Mouse (Mus musculus) neural tube, embryonic 10.5 days (tissue): ENCODE measurements around the gene Txlnb.
"Not testable (repeated sequence)": the region's sequence is repeated elsewhere in the genome, so short reads cannot be mapped to it uniquely, and the experiment has no call there.

Experiments
- DNase-seq: peaks from one replicate; pipeline ENCODE4 v3.0.0-alpha.2; 2017; ENCODE audit warnings: low spot score; ENCODE audit errors: extremely low spot score

Gene Txlnb

DNA sequence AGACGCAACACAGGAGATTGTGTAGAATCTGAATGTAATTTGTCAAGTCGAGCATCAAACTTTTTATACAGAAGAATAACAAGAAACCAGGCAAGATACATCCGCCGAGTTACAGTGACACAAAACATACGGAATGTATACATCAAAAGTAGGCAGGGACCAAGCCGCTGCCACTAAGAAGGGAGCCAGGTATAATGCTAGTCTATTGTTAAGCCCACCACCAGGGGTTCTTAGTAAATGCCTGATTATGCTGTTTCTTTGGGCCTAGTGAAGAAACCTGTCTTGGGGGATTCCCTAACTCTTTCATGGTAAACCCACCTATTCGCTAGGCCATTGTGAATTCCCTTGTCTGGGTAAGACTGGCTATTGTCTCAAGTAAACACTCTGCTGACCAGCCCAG is 24.4 kb downstream of the Txlnb start:
- not testable (repeated sequence) for DNase-seq

DNA sequence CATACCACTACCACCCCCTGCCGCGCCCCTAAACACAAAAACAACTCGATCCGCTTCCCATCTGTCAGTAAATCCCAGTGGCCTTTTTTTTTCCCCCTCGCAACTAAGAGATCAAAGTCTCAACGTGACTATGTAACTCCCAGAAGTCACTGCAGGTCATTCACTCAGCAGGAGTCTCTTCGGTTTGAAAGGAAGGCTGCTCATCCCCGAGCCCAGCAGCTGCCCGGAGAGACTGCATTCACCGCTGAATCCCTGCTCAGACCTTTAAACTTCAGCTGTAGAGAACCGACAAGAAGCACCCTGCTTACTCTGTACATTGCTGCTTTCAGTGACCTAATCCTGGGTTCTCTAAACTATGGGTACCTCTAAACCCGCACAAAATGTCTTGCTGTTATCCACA is 31.4 kb downstream of the Txlnb start:
- DNase-seq = peak; percentile 50

DNA sequence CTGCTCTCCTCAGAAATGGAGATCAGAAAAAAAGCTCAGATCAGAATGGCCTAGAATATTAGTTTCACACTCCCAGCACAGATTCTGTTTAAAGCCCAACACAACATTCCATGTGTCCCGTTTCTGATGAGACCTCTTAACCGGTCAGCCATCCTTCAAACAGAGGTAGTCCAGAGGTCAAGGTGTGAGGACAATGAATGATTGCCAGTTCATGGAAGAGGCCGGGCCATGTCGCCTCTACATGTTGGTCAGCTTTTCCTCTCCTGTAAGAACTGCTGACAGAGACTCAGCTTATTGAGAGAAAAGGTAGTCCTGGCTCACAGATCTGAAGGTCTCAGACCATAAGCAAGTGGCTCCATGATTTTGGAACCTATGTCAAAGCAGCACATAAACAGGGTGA is 33.2 kb downstream of the Txlnb start:
- DNase-seq = no peak

DNA sequence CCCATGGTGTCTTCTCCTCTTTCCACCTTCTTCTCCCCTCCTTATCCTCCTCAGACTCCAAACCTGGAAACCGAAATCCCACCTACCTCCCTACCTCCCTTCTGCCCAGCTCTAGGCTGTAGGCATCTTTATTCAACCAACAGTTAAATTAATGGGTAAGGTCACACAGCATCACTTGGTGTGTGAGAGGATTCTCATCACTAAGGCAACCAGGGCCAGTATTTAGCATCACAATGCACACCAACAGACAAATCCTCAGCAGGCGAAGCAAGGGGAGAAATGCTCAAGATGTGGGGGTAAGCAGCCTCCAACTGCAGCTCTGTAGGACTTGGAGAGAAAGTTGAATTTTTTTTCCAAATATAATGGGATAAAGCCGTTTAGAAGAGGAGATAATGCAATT is 35.0 kb downstream of the Txlnb start:
- no peak for DNase-seq

DNA sequence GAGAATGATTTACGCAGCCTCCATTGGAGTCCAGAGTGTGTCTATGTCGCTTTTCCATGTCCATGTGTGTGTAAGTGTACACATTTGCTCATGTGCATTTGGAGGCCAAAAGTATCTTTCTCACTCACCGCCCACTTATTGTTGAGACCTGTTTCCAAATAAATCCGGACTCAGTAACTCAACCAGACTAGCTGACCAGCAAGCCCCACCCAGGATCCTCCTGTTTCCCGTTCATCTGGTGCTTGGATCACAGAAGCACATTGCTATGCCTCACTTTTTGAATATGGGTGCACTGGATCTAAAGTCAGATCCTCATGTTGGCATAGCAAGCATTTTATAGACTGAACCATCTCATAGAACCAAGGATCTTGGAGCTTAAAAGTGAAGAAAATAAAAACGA is 39.0 kb downstream of the Txlnb start:
- no peak for DNase-seq

DNA sequence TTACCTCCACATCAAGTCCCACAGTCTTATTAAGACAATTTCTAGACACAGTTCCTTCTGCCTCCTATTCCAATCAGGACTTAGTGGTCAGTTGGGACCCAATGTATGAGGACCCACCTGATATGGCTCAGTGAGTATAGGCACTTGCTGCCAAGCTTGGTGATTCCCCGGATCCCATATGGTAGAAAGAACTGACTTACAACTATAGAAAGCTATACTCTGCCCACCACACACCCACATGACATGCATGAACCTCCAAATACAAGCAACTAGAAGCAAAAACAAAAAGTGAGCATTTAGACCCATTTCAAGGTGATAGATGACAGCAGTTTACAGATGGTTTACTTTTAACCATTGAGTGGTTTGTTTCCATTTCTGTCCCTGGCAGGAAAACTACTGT is 40.2 kb downstream of the Txlnb start:
- no peak for DNase-seq

DNA sequence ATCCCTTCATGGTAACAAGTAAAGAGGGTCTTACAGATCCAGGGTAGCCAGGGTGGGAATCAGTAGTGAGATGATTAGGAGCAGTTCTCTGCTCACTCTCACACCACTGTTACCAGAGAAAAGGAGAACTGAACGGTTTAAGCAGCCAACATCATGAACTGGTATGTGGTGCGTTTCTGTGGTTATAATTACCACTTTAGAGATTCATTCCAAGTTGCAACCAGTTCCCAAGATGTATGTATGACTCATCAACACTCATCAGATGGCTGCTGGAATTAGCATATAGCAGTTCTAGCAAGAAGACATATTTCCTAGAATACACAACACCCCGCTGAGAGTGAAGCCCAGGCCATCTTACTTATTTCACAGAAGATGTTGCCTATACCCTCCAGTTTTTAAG is 46.0 kb downstream of the Txlnb start:
- DNase-seq = no peak

DNA sequence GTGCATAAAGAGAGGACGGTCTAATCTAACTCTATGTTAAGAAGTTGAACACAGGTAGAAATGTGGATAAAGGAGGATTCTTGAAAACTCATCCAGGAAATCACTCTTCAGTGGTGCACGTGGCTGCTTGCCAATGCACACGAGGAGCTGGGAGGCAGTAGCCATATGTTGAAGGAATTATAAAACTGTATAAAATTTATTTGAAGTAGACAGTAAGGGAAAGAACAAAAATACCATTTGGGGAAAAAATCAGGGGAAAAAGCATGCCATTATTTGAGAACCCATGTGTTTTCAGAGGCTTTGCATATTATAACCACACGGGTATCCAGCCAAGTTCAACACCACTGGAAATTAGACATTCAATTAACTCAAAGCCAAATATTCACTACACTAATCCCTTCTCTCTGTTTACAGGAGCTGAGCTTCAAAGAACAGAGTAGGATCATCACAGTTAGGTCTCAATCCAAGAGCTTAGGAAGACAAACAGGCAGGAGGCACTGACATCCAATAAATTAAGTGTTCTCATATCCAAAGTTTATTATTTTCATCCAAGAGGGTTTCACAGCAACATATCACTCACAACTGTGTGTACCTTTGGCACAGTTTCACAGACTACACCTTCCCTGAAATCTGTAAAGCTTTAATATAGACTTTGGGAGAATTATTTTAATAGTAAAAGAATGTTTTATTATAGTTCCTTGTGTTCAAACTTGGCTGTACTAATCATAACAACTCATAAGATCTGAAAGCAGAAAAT is 48.9 kb downstream of the Txlnb start:
- no peak for DNase-seq

DNA sequence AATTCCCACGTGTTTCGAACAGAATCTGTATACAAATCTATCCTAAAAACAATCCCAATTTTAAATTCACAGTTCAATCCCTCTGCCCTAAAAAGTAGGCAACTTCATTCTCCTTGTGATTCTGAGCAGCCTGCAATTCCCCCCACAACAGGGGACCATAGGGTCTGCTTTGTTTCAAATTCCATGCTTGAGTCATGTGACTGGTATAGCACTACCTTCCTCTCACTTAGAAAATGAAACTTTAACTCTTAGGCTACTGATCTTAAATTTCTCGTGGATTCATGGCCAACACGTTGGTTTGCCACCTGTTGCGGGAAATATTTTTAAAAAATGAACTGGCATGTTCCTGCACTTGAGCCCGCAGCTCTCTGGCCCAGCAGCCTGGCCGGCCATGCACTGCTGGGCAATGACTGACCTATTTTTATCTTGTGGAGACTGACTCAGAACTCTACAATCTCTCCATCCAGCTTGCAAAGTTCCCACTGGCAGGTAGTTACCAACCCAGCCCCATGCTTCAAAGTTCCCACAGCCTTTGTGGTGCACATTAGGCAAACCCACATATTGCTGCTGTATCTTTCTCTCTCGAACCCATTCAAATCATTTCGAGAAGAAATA is 61.7 kb downstream of the Txlnb start:
- no peak for DNase-seq

DNA sequence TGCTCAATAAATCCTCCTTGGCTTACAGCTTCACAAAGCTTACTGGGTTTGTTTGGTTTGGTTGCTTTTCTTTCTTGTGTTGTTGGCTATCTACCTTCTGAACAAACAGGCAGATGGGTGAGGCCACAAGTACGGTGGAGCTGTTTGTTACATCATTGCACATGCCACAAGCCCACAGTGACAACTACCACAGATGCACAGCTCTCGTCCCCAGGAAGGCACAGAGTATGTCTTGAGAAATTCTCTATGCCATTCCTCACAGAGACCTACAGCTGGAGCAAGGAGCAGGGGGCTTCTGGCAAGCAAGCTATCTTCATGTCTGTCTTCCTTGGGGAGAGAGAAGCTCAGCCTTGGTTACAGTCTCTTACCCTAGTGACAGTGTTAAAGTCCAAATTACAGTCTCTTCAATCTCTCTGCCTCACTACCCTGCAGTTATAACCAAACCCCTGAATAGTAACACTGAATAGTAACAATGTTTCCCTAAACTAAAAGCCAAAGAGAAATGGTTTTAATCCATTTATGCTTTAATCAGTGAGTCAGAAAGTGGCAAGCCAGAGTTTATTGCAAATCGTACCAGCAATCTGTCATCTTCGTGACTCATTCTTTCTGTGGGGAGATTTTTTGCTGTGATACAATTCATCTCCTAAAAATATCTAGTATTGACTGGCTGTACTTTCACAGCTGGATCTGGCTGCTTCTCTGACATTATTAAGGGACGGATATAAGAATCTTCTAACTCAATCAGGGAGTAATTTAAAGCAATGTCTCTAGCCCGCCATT is 64.9 kb downstream of the Txlnb start:
- no peak for DNase-seq

DNA sequence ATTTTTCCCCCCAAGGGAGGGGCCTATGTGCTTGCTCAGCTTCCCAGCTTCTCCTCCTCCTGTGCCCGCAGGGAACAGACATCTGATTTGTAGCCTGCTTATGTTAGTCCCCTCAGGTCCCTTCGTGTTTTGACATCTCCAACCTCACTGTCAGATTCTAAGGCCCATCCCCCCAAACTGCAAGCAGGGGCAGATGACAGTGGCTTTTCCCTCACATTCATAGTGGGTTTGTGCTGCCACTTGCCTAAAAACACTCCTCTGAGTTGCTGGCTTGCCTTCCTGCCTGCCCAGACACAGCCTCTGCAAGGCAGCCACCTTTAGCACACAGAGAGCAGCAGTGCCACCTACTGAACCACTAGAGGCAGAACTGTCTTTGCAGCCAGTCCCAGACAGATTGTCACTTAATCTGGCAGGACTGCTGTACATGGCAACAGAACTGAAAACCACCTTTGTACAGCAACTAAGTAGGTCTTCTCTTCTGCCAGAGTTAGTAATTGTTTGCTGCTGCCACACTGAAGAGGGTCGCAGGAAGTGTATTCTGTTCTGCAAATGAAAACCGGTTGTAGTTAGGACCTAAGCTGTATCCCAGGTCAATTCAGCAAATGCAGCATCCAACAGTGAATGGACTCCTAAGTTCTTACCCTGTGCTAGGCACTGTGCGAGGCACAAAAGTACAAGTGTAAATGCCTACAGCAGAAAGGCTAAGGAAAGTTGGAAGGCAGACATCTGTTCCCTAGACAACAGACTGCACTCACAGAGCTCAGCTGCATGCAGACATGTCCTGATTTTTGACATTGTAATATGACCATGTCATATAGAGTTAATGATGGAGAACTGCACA is 74.0 kb downstream of the Txlnb start:
- peak; percentile 51 for DNase-seq

DNA sequence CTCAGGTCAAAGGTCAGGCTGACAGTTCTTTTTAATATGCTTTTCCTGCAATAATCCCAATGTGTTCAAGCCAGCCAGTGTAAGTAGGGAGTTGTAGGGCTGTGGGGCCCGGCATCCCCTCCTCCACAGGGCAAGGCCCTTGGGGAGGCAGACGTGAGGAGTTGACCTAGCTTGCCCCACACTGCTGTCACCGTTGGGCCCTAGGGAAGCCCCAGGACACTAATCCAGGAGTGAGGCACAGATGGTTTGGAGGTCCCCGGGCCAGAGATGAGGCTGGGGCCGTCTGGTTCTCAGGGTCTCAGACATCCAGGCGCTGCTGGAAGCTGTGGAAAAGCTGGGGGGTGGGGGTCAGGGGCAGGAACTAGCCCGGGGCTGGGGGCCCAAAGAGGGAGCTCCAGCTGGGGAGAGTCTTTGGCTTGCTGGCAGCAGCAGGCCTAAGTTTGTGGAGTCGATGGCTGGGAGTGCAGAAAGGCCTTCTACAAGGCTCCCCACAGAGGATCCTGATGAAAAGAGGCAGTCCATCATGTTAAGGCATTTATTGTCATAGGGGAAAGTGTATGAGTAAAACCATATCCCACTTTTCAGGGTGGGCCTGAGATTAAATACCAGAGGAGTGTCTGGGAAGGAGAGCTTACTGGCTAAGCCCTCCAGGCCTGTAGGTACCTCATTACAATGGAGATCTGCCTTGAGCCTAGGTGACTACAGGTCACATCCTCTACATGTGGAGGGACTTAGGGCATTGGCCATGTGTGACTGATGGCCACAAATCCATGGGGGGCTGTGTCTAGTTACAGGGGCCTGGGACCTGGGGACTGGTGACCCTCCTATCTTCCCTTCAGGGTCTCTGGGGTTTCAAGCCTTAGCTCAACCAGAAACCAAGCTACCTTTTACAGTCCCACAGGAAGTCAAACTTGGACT is 82.2 kb downstream of the Txlnb start:
- no peak for DNase-seq

DNA sequence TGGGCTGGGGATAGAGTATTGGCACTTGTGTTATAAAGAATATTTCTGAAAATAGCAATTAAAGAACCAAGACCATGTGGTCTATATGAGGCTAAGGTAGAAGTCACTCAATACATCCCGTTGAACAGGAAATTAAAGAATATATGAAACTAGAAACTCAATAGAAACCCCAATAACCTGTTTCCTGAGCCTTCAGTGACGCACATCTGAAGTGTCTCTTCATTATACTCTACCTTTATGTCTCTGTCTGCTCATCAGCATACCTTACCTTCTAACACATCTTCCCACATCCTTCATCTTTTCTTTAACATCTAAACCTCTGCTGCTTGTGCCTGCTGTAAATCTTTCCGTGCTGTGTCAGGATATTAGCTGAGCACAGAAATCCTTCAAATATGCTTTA is 84.0 kb downstream of the Txlnb start:
- no peak for DNase-seq

DNA sequence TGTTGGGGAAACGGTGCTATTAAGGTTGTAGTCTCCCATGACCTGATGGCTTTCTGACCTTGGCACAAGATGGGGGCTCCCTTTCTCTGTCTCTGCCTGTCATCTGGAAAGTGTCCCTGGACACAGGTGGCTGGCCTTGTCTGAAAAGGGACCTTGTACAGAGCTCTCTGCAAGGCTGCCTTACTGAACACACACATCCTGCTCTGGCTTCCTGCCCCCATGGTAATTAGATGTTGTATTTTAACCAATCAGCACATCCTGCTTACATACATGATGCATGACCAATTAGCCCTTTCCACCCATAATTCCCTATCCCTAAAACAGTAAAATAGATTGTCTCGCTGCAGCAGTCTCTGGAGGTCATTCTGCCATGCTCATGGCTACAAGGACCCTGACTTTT is 84.7 kb downstream of the Txlnb start:
- DNase-seq = no peak
